Mouse (Mus musculus) myocyte (in vitro differentiated cells): ENCODE results near the gene Rbfox1. TPM values are rescaled to one million over a fixed set of nuclear protein-coding genes. Genes with fewer than 3 reads are reported as not detected.

ENCODE experiments used
- H3K27me3 ChIP-seq: one replicate; pipeline ENCODE4 v1.6.1; 2011; ENCODE audit not compliant: control insufficient read depth, insufficient read depth, insufficient read length
- H3K36me3 ChIP-seq: one replicate; pipeline ENCODE4 v1.6.1; 2011; ENCODE audit not compliant: control insufficient read depth, insufficient read depth
- H3K4me2 ChIP-seq: one replicate; pipeline ENCODE4 v1.6.1; 2011; ENCODE audit warnings: low read depth, control low read depth
- H3K4me3 ChIP-seq: one replicate; pipeline ENCODE4 v1.5.1; 2011; ENCODE audit warnings: mild to moderate bottlenecking, control low read depth, moderate library complexity
- H3K79me2 ChIP-seq: one replicate; pipeline ENCODE4 v1.6.1; 2011; ENCODE audit not compliant: control insufficient read depth, insufficient read depth
- H3ac ChIP-seq: one replicate; pipeline ENCODE4 v1.6.1; 2011; ENCODE audit not compliant: control insufficient read depth, insufficient read length
- CEBPB ChIP-seq: IDR thresholded peaks from 2 replicates; pipeline ENCODE4 v1.6.1; 2011; ENCODE audit warnings: mild to moderate bottlenecking, moderate library complexity; ENCODE audit not compliant: poor library complexity, insufficient read depth, severe bottlenecking
- E2F4 ChIP-seq: IDR thresholded peaks from one replicate; pipeline ENCODE4 v1.6.1; 2011; ENCODE audit warnings: mild to moderate bottlenecking, control low read depth, moderate library complexity; ENCODE audit not compliant: insufficient read depth
- MAX ChIP-seq: IDR thresholded peaks from one replicate; pipeline ENCODE4 v1.6.1; 2011; ENCODE audit warnings: low read depth, mild to moderate bottlenecking, control low read depth
- MYOD1 ChIP-seq, 3 experiments: IDR thresholded peaks; one replicate each; pipeline ENCODE4 v1.6.1; 2011; ENCODE audit warnings: control low read depth in 2 of 3, low read depth in 2 of 3, mild to moderate bottlenecking in 2 of 3, moderate library complexity in 1 of 3; ENCODE audit not compliant: insufficient read length in 2 of 3, control insufficient read depth in 1 of 3
- MYOG ChIP-seq, 3 experiments: IDR thresholded peaks; one replicate each; pipeline ENCODE4 v1.6.1; 2011; ENCODE audit warnings: control low read depth in 2 of 3, low read depth in 2 of 3, mild to moderate bottlenecking in 2 of 3; ENCODE audit not compliant: insufficient read length in 2 of 3, control insufficient read depth in 1 of 3, insufficient read depth in 1 of 3
- POLR2A ChIP-seq: IDR thresholded peaks from one replicate; pipeline ENCODE4 v1.6.1; 2011; ENCODE audit warnings: low read depth, mild to moderate bottlenecking, control low read depth, moderate library complexity; ENCODE audit not compliant: insufficient read length
- POLR2AphosphoS2 ChIP-seq: IDR thresholded peaks from one replicate; pipeline ENCODE4 v1.6.1; 2011; ENCODE audit warnings: low read depth, control low read depth; ENCODE audit not compliant: insufficient read length
- REST ChIP-seq: IDR thresholded peaks from one replicate; pipeline ENCODE4 v1.6.1; 2011; ENCODE audit warnings: mild to moderate bottlenecking, control low read depth, moderate library complexity; ENCODE audit not compliant: insufficient read depth, insufficient read length
- SRF ChIP-seq: IDR thresholded peaks from one replicate; pipeline ENCODE4 v1.6.1; 2011; ENCODE audit warnings: low read depth; ENCODE audit not compliant: control insufficient read depth, insufficient read length
- TCF12 ChIP-seq: IDR thresholded peaks from one replicate; pipeline ENCODE4 v1.6.1; 2011; ENCODE audit warnings: mild to moderate bottlenecking, control low read depth; ENCODE audit not compliant: poor library complexity, insufficient read depth, severe bottlenecking
- TCF3 ChIP-seq: IDR thresholded peaks from one replicate; pipeline ENCODE4 v1.6.1; 2011; ENCODE audit warnings: low read depth, control low read depth; ENCODE audit not compliant: insufficient read length
- USF1 ChIP-seq: IDR thresholded peaks from one replicate; pipeline ENCODE4 v1.6.1; 2011; ENCODE audit warnings: low read depth, mild to moderate bottlenecking, control low read depth, moderate library complexity
- polyA plus RNA-seq: library from polyadenylated mRNA; unstranded; fragments of >200 nt; fragmentation: generic; extraction: Trizol; gene quantifications from one replicate; pipeline ENCODE4 v1.2.1, GENCODE M21; 2012; ENCODE audit warnings: missing spikeins

Rbfox1 gene
- polyA plus RNA-seq, 1 experiment: 8.3 TPM

DNA sequence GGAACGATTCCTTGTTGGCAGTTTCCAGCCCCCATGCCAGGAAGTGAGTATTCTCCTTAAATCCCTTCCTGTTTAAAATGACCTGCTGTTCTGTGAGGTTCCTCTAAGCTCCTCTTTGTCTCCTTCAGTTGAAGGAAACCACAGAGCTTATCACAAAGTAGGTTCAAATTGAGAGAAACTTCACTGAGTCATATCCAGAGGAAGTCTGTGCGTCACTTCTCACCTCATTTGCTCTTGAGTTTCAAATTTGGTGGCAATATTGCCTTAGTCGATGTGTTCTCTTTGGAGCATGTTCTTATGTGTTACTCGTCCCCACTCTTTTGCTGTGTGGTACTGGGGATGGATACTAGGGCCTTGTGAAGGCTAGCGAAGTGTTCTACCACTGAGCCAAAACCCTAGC is 243.2 kb downstream of the Rbfox1 start:
- Histone ChIP-seq H3K79me2 (no peaks in the 10 kb centered on the region), H3ac (no peak overlapping the region), H3K4me3 (no peak overlapping the region), H3K27me3 (no peaks in the 10 kb centered on the region), H3K4me2 (no peak overlapping the region), H3K36me3 (no peaks in the 10 kb centered on the region)
- no peak for TF ChIP-seq MYOD1 (IDR thresholded peaks at IDR 0.05; ENCODE audit: control insufficient read depth in 1 of 3, insufficient read length in 2 of 3, low read depth in 2 of 3)
- no peak for TF ChIP-seq REST
- no peak for TF ChIP-seq TCF12
- TF ChIP-seq POLR2AphosphoS2: no peak
- no peak for TF ChIP-seq E2F4
- TF ChIP-seq CEBPB: no peak
- no peak for TF ChIP-seq USF1
- TF ChIP-seq SRF: no peak
- TF ChIP-seq MAX: no peak
- no peak for TF ChIP-seq TCF3
- no peak for TF ChIP-seq MYOG (IDR thresholded peaks at IDR 0.05; ENCODE audit: control insufficient read depth in 1 of 3, insufficient read depth in 1 of 3, insufficient read length in 2 of 3, low read depth in 2 of 3)
- TF ChIP-seq POLR2A: no peak

DNA sequence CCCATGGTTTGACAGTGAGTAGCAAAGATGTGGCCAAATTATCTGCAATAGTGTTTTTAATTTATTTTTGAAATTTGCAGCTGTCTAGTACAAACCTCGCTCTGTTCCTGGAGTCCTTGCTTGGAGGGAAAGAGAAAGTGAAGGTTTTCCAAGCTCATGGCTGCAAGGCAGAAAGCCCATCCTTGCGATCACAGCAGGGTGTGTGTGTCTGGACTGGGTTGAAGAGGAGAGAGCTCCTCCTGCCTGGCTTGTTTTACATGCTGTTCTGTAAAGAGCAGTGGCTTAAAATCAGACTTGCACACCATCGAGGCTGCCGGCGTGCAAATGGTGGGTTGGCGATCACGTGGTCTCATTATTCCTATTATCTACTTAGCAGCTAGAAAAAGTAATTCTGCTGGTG is 249.9 kb downstream of the Rbfox1 start:
- Histone ChIP-seq H3ac (no peak overlapping the region), H3K27me3 (no peaks in the 10 kb centered on the region), H3K36me3 (no peaks in the 10 kb centered on the region), H3K79me2 (no peaks in the 10 kb centered on the region), H3K4me3 (no peak overlapping the region), H3K4me2 (no peak overlapping the region)
- no peak for TF ChIP-seq SRF
- TF ChIP-seq E2F4: no peak
- no peak for TF ChIP-seq USF1
- no peak for TF ChIP-seq POLR2A

DNA sequence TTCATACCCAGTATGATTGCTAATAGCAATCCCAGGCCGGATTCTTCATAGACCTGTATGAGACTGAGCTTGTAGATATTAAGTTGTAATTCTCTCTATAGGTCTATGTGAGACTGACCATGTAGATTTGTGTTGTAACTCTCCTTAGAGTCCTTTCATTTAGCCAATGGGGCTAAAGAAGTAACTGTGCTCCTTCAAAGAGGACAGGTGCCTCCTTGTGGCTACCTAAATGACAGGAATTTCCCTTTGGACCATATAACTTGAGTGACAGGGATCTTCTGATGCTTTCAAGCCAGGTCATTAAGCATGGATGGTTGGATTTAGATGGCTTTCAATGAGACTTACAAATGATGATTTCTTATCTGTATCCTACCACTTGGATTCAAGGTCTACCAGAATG is 254.3 kb downstream of the Rbfox1 start:
- TF ChIP-seq TCF3 (no peak), TCF12 (no peak), MYOD1 (IDR thresholded peaks at IDR 0.05; ENCODE audit: control insufficient read depth in 1 of 3, insufficient read length in 2 of 3, low read depth in 2 of 3) (no peak), POLR2AphosphoS2 (no peak), REST (no peak), MAX (no peak), E2F4 (no peak), CEBPB (no peak), SRF (no peak), POLR2A (no peak)
- H3K4me2 ChIP-seq: no peak overlapping the region

DNA sequence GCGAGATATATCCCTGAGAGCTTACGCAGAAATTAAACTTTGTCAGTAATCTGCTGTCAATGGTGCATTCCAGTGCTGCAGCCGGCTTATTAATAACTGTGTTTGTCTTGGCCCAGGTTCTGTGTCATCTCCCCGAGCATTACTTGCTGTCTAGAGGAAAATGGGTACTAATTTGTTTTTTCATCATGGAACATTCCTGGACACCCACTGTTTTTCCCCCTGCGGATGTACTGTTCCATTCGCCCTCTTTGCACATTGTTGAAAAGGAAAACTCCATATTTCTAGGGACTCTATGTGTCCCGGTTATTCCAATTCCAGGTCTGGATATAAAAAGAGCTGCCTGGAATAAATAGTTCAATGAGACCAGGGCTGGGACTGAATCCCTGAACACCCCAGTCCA is 262.8 kb downstream of the Rbfox1 start:
- no peaks in the 10 kb centered on the region for H3K79me2 ChIP-seq
- no peaks in the 10 kb centered on the region for H3K36me3 ChIP-seq
- no peak overlapping the region for H3K4me3 ChIP-seq
- no peak overlapping the region for H3K4me2 ChIP-seq
- no peak overlapping the region for H3ac ChIP-seq
- no peaks in the 10 kb centered on the region for H3K27me3 ChIP-seq
- TF ChIP-seq REST (no peak), MYOD1 (IDR thresholded peaks at IDR 0.05; ENCODE audit: control insufficient read depth in 1 of 3, insufficient read length in 2 of 3, low read depth in 2 of 3) (no peak), USF1 (no peak), POLR2A (no peak), MYOG (IDR thresholded peaks at IDR 0.05; ENCODE audit: control insufficient read depth in 1 of 3, insufficient read depth in 1 of 3, insufficient read length in 2 of 3, low read depth in 2 of 3) (no peak), SRF (no peak), MAX (no peak), E2F4 (no peak), TCF12 (no peak), TCF3 (no peak), CEBPB (no peak), POLR2AphosphoS2 (no peak)

More for the DNA sequence above, 254.3 kb downstream of the Rbfox1 start:
- no peaks in the 10 kb centered on the region for H3K79me2 ChIP-seq
- H3ac ChIP-seq: no peak overlapping the region
- no peaks in the 10 kb centered on the region for H3K27me3 ChIP-seq
- no peak overlapping the region for H3K4me3 ChIP-seq
- no peaks in the 10 kb centered on the region for H3K36me3 ChIP-seq

DNA sequence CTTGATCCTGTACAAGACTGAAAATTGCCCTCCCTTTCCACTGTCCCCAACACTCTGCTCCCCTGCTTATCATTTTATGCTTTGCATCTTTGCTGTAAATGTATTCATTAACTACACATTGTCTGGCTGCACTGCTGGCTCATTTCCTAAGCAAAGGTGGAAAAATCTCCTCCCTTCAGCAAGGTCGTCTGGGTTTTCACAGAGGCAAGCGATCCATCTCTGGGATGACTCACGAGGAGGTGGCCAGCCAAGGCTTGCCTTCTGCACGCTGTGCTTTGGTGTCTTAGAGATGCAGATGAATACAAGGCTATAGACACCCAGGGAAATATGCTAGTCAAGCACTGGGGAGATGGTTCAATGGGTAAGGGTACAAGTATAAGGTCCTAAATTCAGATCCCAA is 264.2 kb downstream of the Rbfox1 start:
- no peaks in the 10 kb centered on the region for H3K79me2 ChIP-seq
- H3ac ChIP-seq: no peak overlapping the region
- no peak overlapping the region for H3K4me2 ChIP-seq
- H3K36me3 ChIP-seq: no peaks in the 10 kb centered on the region
- TF ChIP-seq MYOG (IDR thresholded peaks at IDR 0.05; ENCODE audit: control insufficient read depth in 1 of 3, insufficient read depth in 1 of 3, insufficient read length in 2 of 3, low read depth in 2 of 3): no peak
- TF ChIP-seq CEBPB: no peak
- TF ChIP-seq E2F4: no peak
- no peak for TF ChIP-seq MAX
- no peak for TF ChIP-seq POLR2AphosphoS2
- TF ChIP-seq SRF: no peak
- no peak for TF ChIP-seq TCF12
- TF ChIP-seq TCF3: no peak
- no peak for TF ChIP-seq POLR2A
- no peak overlapping the region for H3K4me3 ChIP-seq
- no peaks in the 10 kb centered on the region for H3K27me3 ChIP-seq
